Mouse (Mus musculus) lung, embryonic 15.5 days (tissue): ENCODE measurements around the gene Rnf5. TPM values are rescaled to one million over a fixed set of nuclear protein-coding genes. Genes with fewer than 3 reads are reported as not detected.

Experiments
- ATAC-seq: fragments of 200-750 bp; cut with Nextera tagmentation; 2 replicates; pipeline ENCODE4 v1.8.0; 2017; ENCODE audit warnings: moderate number of reproducible peaks, borderline replicate concordance; ENCODE audit not compliant: low FRiP score, low TSS enrichment; ENCODE audit errors: extremely low read depth
- H3K27ac ChIP-seq: fragments of 300-500 bp; sonication (generic); 2 replicates; pipeline ENCODE4 v1.5.1; 2015; ENCODE audit warnings: moderate library complexity, mild to moderate bottlenecking, inconsistent platforms
- H3K27me3 ChIP-seq: fragments of 300-500 bp; sonication (generic); 2 replicates; pipeline ENCODE4 v1.6.1; 2015; ENCODE audit warnings: inconsistent platforms
- H3K36me3 ChIP-seq: fragments of 300-500 bp; sonication (generic); 2 replicates; pipeline ENCODE4 v1.6.1; 2015; ENCODE audit warnings: inconsistent platforms
- H3K4me1 ChIP-seq: fragments of 300-500 bp; sonication (generic); 2 replicates; pipeline ENCODE4 v1.6.1; 2015; ENCODE audit warnings: inconsistent platforms
- H3K4me2 ChIP-seq: fragments of 300-500 bp; sonication (generic); 2 replicates; pipeline ENCODE4 v1.6.1; 2015; ENCODE audit warnings: inconsistent platforms, mild to moderate bottlenecking, moderate library complexity
- H3K4me3 ChIP-seq: fragments of 300-500 bp; sonication (generic); 2 replicates; pipeline ENCODE4 v1.5.1; 2015; ENCODE audit warnings: mild to moderate bottlenecking, inconsistent platforms
- H3K9ac ChIP-seq: fragments of 300-500 bp; sonication (generic); 2 replicates; pipeline ENCODE4 v1.6.1; 2015; ENCODE audit warnings: inconsistent platforms
- H3K9me3 ChIP-seq: fragments of 300-500 bp; sonication (generic); 2 replicates; pipeline ENCODE4 v1.6.1; 2016; ENCODE audit warnings: inconsistent platforms
- WGBS: fragments of 180-500 bp; shearing (Covaris S2); methylation state at CpG from one replicate; pipeline ENCODE4 v1.1.7; 2015; 5-methylcytosine and 5-hydroxymethylcytosine counted together
- polyA plus RNA-seq: library from polyadenylated mRNA; unstranded; fragments of >200 nt; fragmentation: Nextera tagmentation; extraction: Ambion mirVana; gene quantifications from 2 replicates; pipeline ENCODE4 v1.2.1, GENCODE M21; 2015

The Rnf5 gene
- polyA plus RNA-seq, 1 experiment from 2014 or later, result 122 TPM

- Histone ChIP-seq H3K4me1 (peaks cover 60% of the 10 kb centered on the region), H3K36me3 (peaks cover 30% of the 10 kb centered on the region), H3K4me2 (peak overlapping the region; percentile 49; the same call in 1 of the 2 replicates)
Observed at GRCm38 (mm10) chr17:34599891-34600290, 3.6 kb downstream of the Rnf5 start.

GRCm38 (mm10) chr17:34597566-34598095, 5.9 kb downstream of the Rnf5 start, which contains the start of gene Ager:
Ager (plus strand) TSS chr17:34597862.
- Histone ChIP-seq H3K9me3 (no peaks in the 10 kb centered on the region), H3K4me1 (peaks cover 70% of the 10 kb centered on the region), H3K27ac (peak within 1 kb of the TSS; percentile 56), H3K36me3 (peaks cover 39% of the 10 kb centered on the region), H3K4me2 (peak within 1 kb of the TSS; percentile 49), H3K4me3 (peak within 1 kb of the TSS; percentile 31), H3K27me3 (no peaks in the 10 kb centered on the region), H3K9ac (peak within 1 kb of the TSS; percentile 27; the same call in 1 of the 2 replicates)
- ATAC-seq, result peak; percentile 56; the same call in 1 of the 2 replicates
- WGBS, result 8% methylated on average over 6 of the region's 6 CpGs

More at GRCm38 (mm10) chr17:34599891-34600290, 3.6 kb downstream of the Rnf5 start:
- H3K4me3 ChIP-seq, result no peak overlapping the region
- H3K27me3 ChIP-seq, result no peaks in the 10 kb centered on the region
- no peak overlapping the region for H3K27ac ChIP-seq
- ATAC-seq, result no peak
- WGBS, result 73% methylated on average over 9 of the region's 9 CpGs
- H3K9ac ChIP-seq, result no peak overlapping the region
- no peaks in the 10 kb centered on the region for H3K9me3 ChIP-seq

- no peak overlapping the region for H3K4me2 ChIP-seq
- H3K27me3 ChIP-seq, result no peaks in the 10 kb centered on the region
- H3K4me3 ChIP-seq, result no peak overlapping the region
- peak overlapping the region; percentile 56 for H3K27ac ChIP-seq
- ATAC-seq, result no peak
- H3K4me1 ChIP-seq, result peaks cover 68% of the 10 kb centered on the region
- WGBS, result 39% methylated on average over 8 of the region's 8 CpGs
- H3K9me3 ChIP-seq, result no peaks in the 10 kb centered on the region
- peaks cover 34% of the 10 kb centered on the region for H3K36me3 ChIP-seq
- H3K9ac ChIP-seq, result no peak overlapping the region
Observed at GRCm38 (mm10) chr17:34596098-34596497, 7.4 kb downstream of the Rnf5 start.

GRCm38 (mm10) chr17:34593752-34594525, 9.6 kb downstream of the Rnf5 start:
- WGBS, result 38% methylated on average over 34 of the region's 34 CpGs
- no peak for ATAC-seq

GRCm38 (mm10) chr17:34592581-34593549, 10.6 kb downstream of the Rnf5 start:
- H3K9me3 ChIP-seq, result no peaks in the 10 kb centered on the region
- 1% methylated on average over 32 of the region's 32 CpGs for WGBS
- peak overlapping the region; percentile 93 for H3K9ac ChIP-seq
- H3K27me3 ChIP-seq, result no peaks in the 10 kb centered on the region
- H3K27ac ChIP-seq, result peak overlapping the region; percentile 96
- H3K4me1 ChIP-seq, result peaks cover 81% of the 10 kb centered on the region
- peaks cover 23% of the 10 kb centered on the region for H3K36me3 ChIP-seq
- ATAC-seq, result no peak
- peak overlapping the region; percentile 87 for H3K4me3 ChIP-seq
- H3K4me2 ChIP-seq, result peak overlapping the region; percentile 96

More at GRCm38 (mm10) chr17:34593752-34594525, 9.6 kb downstream of the Rnf5 start:
- Histone ChIP-seq H3K27me3 (no peaks in the 10 kb centered on the region), H3K9ac (peak overlapping the region; percentile 93), H3K4me3 (peak overlapping the region; percentile 87), H3K9me3 (no peaks in the 10 kb centered on the region), H3K4me2 (peak overlapping the region; percentile 96), H3K4me1 (peaks cover 80% of the 10 kb centered on the region), H3K36me3 (peaks cover 23% of the 10 kb centered on the region), H3K27ac (peak overlapping the region; percentile 96)

- peak overlapping the region; percentile 96 for H3K27ac ChIP-seq
- WGBS, result under 1% methylated on average over 25 of the region's 35 CpGs
- H3K4me2 ChIP-seq, result peak overlapping the region; percentile 96
- H3K9ac ChIP-seq, result peak overlapping the region; percentile 93
- H3K4me3 ChIP-seq, result peak overlapping the region; percentile 87
- peaks cover 23% of the 10 kb centered on the region for H3K36me3 ChIP-seq
- H3K9me3 ChIP-seq, result no peaks in the 10 kb centered on the region
- H3K27me3 ChIP-seq, result no peaks in the 10 kb centered on the region
- peak; percentile 53 for ATAC-seq
- H3K4me1 ChIP-seq, result peaks cover 76% of the 10 kb centered on the region
Observed at GRCm38 (mm10) chr17:34591994-34592375, 11.5 kb downstream of the Rnf5 start.

- peaks cover 74% of the 10 kb centered on the region for H3K4me1 ChIP-seq
Observed at GRCm38 (mm10) chr17:34591029-34591993, 12.2 kb downstream of the Rnf5 start, which contains the start of gene Pbx2. Pbx2 (plus strand) TSS chr17:34591266.

GRCm38 (mm10) chr17:34590154-34590987, 13.1 kb downstream of the Rnf5 start:
- Histone ChIP-seq H3K27ac (peak overlapping the region; percentile 96), H3K9ac (peak overlapping the region; percentile 29), H3K9me3 (no peaks in the 10 kb centered on the region), H3K4me3 (peak overlapping the region; percentile 19), H3K27me3 (no peaks in the 10 kb centered on the region), H3K4me2 (peak overlapping the region; percentile 96), H3K4me1 (peaks cover 73% of the 10 kb centered on the region), H3K36me3 (peaks cover 14% of the 10 kb centered on the region)
- WGBS, result 68% methylated on average over 15 of the region's 15 CpGs
- no peak for ATAC-seq

More at GRCm38 (mm10) chr17:34591029-34591993, 12.2 kb downstream of the Rnf5 start, which contains the start of gene Pbx2:
- peak within 1 kb of the TSS; percentile 96 for H3K4me2 ChIP-seq
- 0 out of 2 replicates have a peak, but pooled peaks have one; percentile 2 for ATAC-seq
- H3K27me3 ChIP-seq, result no peaks in the 10 kb centered on the region
- peak within 1 kb of the TSS; percentile 96 for H3K27ac ChIP-seq
- H3K4me3 ChIP-seq, result peak within 1 kb of the TSS; percentile 87
- H3K9me3 ChIP-seq, result no peaks in the 10 kb centered on the region
- WGBS, result 5% methylated on average over 21 of the region's 21 CpGs
- peak within 1 kb of the TSS; percentile 93 for H3K9ac ChIP-seq
- H3K36me3 ChIP-seq, result peaks cover 21% of the 10 kb centered on the region

GRCm38 (mm10) chr17:34589681-34590101, 13.8 kb downstream of the Rnf5 start, which contains the start of gene Gpsm3:
Gpsm3 (plus strand) TSS chr17:34589806.
- WGBS, result under 1% methylated on average over 7 of the region's 7 CpGs
- Histone ChIP-seq H3K4me3 (peak within 1 kb of the TSS; percentile 19), H3K36me3 (peaks cover 7% of the 10 kb centered on the region), H3K9me3 (no peaks in the 10 kb centered on the region), H3K9ac (peak within 1 kb of the TSS; percentile 98), H3K27me3 (no peaks in the 10 kb centered on the region), H3K4me2 (peak within 1 kb of the TSS; percentile 96), H3K4me1 (peaks cover 67% of the 10 kb centered on the region), H3K27ac (peak within 1 kb of the TSS; percentile 96)
- no peak for ATAC-seq

GRCm38 (mm10) chr17:34589206-34589605, 14.3 kb downstream of the Rnf5 start:
- 37% methylated on average over 7 of the region's 7 CpGs for WGBS
- ATAC-seq, result no peak
- Histone ChIP-seq H3K9ac (no peak overlapping the region), H3K4me1 (peaks cover 62% of the 10 kb centered on the region), H3K27me3 (no peaks in the 10 kb centered on the region), H3K27ac (peak overlapping the region; percentile 96), H3K36me3 (0 out of 2 replicates have a peak, but pooled peaks cover 2% of the 10 kb centered on the region), H3K4me3 (peak overlapping the region; percentile 19), H3K4me2 (peak overlapping the region; percentile 96), H3K9me3 (no peaks in the 10 kb centered on the region)
